Mouse (Mus musculus) granulocyte monocyte progenitor cell, adult 5-6 weeks (primary cell): ENCODE data around the gene Acoxl. TPM values are rescaled to one million over a fixed set of nuclear protein-coding genes. Genes with fewer than 3 reads are reported as not detected.

ENCODE experiments used
- ATAC-seq: replicated peaks from 2 replicates; pipeline ENCODE4 v1.8.0; 2016; ENCODE audit warnings: mild to moderate bottlenecking, moderate TSS enrichment, inconsistent platforms; ENCODE audit not compliant: poor library complexity, severe bottlenecking
- total RNA-seq, 2 experiments: library from RNA; stranded (forward) in 1 of 2; stranded (reverse) in 1 of 2; fragments of 200-712, 200-1000 nt in 1 of 2; fragments of >200 nt in 1 of 2; fragmentation: Nextera tagmentation in 1 of 2; gene quantifications; 2 replicates each; pipeline ENCODE4 v1.2.3; 2014 to 2017

The Acoxl gene
- total RNA-seq (2014; fragmentation: Nextera tagmentation) = not detected in 2 replicates
- 0.17 TPM in 1 of 2 replicates, not detected in the other for total RNA-seq (2017)

DNA sequence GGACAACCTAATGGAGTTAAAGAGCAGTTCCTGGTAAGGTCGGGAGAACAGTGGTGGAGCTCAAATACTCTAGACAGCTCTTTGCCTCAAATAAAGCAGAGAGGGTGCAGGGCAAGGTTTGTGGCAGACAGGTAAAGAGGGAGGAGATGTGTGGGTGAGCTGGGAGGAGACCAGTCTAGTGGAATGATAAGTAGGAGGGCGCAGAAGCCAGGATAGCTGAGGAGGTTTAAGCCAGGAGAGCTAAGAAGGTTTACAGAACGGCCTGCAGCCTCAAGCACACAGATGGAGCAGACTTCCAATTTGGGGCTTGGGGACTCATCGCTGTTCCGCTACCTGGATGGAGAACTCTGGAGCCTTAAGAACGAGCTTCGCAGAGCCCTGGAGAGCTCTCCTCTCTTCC, at the start of gene Acoxl:
Gene Acoxl (plus strand): TSS at position 301 of the 400 bp plus-strand sequence.
- no peak; the same call in 1 of the 2 replicates for ATAC-seq

DNA sequence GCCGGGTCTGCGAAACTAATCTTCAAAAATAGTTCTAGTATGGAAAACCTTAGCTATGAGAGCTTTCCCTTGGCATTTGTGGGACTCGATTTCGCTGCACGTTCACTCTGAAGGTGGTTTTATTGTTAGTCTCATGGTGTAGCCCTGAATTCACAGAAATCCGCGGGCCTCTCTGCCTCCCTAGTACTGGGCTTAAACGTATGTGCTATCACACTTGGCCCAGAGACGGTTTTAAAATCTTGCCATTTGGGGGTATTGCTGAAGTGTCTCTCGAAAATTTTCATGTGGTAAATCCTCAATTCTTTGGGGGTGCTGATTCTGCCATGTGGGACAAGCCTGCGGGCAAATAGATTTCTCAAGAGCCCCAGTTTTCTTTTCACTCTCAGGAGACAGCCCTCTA, 49.5 kb upstream of the Acoxl start:
- no peak for ATAC-seq

DNA sequence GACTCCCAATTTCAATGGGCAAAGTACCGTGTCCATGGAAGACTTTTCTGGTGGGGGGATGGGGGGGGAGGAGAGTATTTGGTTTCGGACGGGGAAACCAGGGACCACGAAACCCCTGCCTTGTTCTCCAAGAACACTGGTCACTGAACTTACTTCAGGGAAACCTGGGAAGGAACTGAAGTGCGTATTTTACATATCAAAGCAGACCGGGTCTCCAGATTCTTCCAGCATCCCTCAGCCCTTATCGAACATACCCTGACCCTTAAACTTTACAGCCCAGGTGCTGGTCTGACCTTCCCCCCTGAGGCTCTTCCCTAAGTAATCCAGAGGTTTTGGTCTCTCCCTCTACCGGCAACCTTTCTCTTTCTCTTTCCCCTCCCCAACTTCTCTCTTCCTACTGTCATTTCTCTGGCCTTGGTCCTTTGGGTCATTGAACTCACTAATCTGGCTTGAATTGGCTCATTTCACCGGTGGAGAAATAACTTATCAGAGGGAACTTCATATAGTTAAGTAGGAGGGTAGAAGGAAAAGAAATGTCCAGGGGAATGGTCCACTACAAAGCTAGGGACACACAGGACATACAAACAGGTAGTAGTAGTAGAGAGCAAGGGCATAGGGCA, 48.9 kb upstream of the Acoxl start:
- ATAC-seq = no peak

DNA sequence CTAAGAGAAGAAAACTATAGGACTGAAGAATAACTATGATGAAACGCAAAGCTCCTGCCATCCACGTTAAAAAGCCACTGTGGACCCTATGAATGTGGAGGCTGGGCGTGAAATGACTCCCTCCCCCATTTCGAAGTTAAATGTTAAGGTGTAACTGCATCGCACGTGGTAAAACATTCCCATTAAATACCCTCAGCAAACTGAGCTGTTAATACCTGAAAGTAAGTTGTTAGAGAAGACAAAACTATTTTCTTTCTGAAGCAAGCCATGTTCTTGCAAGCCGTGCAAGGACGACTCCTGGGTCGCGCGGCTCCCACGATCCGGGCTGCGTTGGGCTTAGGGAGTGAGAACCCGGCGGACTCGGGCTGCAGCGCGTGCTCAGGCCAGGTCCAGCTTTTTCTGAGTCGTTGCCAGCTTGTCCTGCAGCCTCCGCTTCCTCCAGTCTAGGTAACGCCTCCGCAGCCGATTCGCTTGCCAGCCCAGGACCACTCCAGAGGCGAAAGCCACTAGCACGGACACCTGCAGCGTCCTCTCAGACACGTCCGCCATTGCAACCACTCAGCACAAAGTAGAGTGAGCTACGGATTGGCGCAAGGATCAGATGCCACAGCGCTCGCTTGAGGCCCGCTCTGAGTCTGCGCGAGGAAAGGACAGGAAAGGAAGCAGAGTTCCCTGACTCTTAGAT, 46.6 kb upstream of the Acoxl start, which contains the start of gene Mtln:
Gene Mtln (minus strand): TSS at position 570 of the 685 bp plus-strand sequence.
- ATAC-seq = peak; percentile 95

DNA sequence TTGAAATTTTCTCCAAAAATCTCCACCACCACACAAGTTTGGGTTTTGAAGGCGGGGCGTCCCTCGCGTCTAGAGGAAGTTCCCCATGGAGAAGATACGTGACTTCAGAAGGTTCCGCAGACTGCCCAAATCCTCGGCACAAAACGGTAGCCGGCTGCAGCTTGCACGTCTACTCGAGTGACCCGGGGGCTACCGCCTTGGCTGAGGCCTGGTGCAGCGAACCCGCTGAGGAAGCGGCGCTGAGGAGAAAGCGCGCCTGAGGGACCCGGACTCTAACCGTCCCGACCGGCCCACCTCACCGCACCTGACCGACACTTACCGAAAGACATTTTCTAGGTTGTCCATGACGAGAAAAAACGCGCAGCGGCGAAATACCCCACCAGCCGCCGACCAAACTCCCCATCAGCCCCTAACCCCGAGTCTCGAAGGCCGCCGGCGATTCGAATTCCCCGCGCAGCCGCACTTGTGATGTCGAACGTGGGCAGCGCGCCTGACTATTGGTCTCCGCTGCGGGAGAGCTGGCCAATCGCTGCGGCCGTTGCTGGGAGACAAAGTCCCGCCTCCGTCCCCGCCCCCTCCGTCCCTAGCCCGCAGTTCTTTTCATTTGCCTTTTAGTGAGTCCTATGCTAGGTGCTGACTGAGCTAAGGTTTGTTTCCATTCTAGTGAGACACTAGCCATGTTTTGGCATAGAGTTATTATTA, 7.1 kb upstream of the Acoxl start, which contains the start of gene Bub1:
Gene Bub1 (minus strand): TSS at position 465 of the 702 bp plus-strand sequence.
- peak; percentile 98 for ATAC-seq

DNA sequence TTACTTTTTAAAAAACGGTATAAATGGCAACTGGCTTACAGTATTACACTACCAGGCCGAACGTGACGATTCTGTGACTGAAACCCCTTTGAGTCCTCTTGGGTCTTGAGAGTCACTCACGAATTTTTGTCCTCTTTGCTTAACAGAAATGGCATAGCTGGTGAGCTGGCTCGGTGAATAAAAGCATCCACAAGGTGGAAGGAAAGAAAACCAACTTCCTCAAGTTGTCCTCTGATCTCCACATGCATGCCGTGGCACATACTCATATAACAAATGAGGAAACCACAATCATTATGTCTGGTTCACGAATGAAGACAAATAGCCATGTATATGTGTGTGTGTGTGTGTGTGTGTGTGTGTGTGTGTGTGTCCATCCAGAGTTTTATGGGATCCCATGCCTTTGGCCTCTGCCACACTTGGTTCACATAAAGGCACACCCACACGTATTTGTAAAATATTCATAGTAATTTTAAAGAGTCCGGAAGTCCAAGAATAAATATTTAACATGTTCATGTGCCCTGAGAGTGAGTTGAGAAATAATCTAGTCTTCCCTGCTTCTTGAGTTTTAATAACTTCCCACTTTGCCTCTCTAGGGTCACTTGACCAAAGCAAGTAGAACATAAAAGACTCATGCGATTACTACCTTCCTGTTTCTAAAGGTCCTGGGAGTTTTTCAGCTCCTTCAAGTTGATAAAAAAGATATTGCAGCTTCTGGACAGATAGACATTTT, 6.4 kb upstream of the Acoxl start:
- ATAC-seq = peak; percentile 45

DNA sequence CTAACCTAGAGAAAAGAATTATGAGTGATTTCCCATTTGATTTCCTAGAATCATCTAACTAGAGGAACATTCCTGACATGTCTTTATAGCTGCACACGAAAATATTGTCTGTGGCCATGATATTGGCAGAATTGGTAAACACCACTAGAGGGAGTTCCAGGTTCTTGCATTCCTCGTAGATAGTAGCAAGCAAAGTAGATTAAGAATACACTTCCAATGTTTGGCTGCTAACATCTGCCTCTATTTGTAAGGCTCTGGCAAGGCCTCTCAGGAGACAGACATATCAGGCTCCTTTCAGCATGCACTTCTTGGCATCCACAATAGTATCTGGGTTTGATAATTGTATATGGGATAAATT, 5.9 kb upstream of the Acoxl start:
- ATAC-seq = peak; percentile 43; the same call in 1 of the 2 replicates

DNA sequence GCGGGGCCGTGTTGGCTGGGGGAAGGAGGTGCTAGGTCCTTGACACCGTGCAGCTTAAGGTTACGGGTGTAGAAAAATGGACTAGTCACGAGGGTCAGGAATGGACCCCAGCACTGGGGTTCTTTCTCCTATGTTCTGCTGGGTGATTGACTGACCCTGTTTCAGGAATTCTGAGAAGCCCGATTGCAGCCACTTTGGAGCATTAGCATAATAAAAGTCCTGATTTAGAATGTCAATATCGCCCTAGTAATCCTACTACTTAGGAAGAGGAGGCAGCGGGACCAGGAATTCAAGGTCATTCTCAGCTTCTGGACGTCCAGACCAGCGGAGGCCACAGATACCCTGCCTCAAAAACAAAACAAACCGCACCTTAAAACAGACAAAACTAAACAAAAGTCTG, 749 bp downstream of the Acoxl start:
- no peak for ATAC-seq

DNA sequence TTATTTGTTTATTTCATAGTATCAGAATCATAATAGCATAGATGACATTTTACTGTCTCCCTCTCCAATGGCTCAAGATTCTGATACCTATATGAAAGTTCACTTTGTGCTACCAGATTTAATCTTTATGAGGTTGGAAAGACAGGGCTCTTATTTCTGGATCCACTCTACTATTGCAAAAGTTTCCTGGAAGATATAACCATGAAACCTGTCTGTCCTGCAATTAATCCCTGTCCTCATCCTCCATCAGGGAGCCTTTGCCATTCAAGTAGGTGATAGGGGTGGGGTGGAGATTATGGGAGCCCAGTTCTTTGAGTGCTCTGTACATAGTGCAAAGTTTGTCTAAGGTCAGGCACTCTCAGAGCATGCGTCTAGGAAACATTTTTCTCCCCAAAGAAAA, 2.7 kb downstream of the Acoxl start:
- no peak for ATAC-seq

DNA sequence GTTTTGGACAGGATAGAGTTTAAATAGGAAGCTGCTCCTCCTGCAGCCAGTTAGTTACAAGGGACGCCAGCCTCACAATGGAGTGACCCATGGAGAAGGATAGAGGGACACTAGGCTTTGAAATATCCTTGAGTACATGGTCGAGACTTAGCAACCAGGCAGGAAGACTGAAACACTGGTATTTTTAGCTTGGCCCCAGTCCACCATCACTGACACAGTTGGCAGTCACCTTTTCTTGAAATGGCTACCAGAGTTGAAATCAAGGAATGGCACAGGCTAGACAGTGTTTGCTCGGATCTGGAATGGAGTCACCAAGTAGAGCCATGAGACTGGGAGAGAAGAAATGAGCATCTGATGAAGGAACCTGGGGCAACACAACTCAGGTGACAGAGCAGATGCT, 3.7 kb downstream of the Acoxl start:
- ATAC-seq = no peak

DNA sequence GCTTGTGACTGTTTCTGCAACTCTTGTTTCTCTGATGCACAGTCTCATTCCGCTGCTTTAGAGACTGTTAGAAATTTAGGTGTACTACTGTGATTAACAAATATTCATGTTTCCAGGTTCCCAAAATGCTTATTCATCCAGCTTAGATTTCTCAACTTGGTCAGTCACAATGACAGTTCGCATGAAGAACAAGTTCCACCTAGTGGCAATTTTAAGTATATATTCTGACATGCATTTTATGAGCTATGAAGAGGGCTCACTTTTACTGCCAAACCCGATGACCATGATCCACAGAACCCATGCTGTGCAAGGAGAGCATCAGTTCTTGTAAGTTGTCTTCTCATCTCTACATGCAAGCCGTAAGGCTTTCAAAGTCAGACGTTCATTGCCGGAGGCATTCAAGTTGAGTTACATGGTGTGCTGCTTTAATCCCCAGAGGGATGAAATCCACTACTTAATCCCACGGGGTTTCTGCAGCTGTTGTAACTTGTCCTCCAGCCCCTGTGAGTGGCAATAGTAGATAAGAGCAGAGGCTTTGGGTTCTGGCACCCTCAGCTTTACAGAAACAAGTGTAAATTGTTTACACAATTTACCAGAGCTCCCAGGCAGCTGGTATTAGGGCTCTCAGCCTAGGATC, 6.8 kb downstream of the Acoxl start:
- ATAC-seq = peak; percentile 71

DNA sequence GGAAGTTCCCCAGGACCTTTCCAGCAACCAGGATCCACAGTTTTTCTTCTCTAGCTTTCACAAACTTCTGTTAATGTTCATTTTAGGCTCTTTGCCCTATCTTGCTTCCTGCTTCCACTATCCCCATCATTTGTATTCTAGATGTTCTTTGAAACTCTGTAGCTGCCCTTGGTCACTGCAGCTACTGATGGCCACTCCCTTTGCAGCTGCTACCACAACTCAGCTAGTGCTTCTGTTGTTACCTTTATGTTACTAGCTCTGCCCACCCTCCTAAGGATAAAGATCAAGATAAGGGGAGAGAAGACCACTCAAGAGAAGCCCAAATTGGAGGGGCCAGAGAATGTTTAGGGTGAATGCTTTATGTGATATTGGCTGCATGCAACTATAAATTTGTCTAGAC, 7.3 kb downstream of the Acoxl start:
- no peak for ATAC-seq

DNA sequence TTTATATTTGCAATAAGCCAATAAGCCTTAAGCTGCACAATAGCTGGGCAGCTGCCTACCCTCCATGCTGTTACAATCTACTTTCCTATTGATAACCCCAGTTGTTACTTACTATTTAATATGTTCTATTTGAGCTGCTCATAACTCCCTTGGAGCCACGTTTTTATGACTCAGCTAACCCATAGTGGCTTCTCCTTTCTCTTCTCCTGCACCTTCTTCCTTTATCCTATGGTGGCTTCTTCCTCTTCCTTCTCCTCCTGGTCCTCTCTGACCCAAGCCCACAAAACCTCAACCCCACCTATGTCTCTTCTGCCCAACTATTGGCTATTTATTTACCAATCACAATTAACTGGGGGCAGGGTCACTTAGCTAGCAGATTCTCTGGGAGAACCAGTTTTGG, 7.9 kb downstream of the Acoxl start:
- peak; percentile 80 for ATAC-seq

DNA sequence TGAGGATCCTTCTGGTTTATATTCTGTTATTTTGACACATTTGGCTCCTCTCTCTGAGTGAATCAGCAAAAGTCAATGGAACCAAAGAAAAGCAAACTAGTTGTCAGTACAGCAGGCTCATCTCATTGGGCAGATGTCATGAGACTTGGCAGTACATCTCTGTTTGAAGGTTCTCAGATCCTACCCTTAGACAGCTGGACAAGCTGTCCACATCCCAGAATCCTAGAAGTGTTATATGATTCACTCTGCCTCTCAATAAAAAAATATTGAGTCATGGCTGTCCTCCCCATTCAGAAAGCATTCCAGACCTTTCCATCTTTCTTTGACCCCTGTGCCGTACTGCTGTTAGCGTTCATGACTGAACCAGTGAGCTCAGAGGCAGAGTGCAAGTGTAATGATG, 11.7 kb downstream of the Acoxl start:
- no peak for ATAC-seq

DNA sequence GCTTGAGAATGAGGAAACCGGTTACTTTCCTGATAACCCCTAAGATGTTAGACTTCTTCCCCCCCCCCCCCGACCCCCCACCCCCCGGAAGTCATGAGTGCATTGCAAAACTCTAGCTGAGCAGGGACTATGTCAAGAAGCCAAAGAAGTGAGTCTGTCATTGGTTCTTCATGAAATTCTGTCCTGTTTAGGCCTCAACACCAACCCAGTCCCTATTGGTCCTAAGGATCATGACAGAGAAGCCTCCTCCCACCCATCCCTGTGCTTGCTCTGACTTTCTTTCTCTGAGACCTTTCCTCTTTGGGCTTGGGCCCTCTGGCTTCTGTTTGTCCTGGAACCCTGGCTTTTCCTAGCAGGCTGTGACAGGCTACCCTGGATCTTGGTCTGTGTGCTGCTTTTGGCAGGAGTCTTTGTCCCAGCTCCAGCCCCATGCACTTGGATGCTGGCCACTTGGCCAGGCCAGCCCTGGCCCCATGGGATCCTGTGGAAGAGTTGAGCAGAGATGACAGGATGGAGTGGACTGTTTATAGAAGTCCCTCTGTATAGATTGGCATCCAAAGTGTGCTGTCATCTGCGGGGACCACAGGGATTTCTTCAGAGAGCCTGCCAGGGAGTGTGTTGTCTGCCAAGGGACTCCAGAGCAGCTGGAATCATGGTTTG, 15.8 kb downstream of the Acoxl start:
- ATAC-seq = peak; percentile 73

DNA sequence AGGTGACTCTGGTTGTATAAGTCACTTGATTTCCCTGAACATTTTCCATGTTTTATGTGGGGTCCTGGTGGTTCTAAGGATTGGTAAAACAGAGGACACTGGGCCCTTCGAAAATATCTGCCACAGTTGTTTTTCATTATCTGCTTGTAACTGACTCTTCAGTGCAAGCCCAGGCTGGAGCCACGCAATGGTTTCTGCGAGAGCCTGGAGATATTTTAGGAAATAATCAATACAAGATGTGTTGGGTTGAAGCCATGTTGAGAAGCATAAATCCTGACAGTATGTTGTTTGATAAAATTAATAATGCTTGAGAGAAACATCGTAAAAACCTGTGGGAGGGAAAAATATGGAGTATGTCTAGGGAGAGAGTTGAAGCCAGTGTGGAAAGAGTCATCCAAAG, 25.7 kb downstream of the Acoxl start:
- no peak for ATAC-seq

DNA sequence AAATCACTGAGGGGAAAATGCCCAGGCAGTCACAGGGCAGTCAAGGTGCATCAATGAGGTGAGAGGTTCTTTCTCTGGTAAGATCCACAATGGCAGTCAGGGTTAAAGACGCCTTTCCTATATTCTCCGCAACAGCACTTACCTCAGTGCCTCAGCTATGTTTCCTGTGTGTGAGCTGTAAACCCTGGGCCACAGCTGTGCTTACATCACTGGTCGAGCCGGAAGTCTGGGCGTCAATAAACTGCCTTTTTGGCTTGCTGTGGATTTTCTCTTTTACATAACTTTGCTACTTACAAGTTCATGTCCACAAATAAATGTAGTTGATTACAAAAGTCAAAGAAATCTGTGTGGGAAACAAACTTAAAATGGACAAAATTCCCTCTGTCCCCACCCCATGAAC, 42.4 kb downstream of the Acoxl start:
- peak; percentile 40; the same call in 1 of the 2 replicates for ATAC-seq

DNA sequence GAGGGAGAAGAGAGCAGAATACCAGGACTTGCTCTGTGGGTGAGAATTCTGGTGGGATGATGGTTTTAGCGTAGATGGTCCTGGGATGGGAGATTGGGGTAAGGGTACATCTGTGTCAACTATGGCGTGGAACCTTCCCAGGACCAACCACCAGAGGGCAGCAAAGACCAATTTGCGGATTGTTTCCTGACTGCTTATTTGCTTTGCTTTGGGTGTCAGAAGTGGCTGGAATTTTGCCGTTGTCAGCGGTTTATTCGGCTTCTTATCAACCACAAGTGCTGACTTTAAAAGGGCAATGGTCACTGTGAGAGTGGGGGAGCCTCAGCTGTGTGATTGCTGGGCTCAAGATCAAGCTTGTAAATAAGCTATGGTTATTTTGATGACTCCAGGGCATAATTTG, 50.8 kb downstream of the Acoxl start:
- ATAC-seq = peak; percentile 78

DNA sequence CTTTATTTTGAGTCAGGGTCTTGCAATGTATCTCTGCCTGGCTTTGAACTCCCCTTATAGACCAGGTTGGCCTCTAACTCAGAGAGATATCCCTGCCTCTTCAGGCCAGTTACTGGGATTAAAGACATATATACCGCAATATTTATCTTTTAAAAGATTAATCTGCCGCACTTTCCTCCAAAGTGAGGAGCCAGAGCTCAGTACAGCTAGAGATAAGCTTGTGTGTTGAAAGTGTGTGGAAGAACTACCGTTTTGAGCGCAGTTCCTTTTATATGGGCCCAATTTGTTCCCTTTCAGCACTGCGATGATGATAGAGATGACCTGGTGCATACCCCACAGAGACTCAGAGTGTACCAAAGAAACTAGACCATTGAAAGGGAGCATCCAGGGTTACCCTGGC, 51.3 kb downstream of the Acoxl start:
- no peak for ATAC-seq

DNA sequence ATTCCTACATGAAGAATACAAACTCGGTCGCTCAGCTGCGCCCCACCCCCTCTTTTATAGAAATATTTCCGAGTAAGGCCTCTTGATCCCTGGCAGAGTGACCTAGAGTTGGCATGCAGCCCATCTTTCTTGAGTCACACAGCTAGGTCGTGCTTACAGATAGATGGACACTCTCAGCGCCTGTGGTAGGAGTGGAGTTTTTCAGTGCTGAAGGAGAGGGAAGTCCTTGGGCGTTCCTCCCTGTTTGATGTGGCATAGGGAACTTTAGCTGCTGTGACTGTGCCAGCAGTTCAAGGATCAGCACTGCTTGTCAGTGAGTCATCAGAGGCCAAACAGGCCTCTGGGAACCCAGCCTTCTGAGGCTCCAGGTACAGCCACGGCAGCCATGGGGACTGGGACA, 51.9 kb downstream of the Acoxl start:
- 0 out of 2 replicates have a peak, but pooled peaks have one; percentile 9 for ATAC-seq
